Mouse (Mus musculus): ENCODE measurements at regions not wholly inside any gene's neighbourhood (a gene's known extent, or its start where the extent isn't known, plus 50 kb on each side); places are given as distances from the start of the nearest gene placed in this dataset.

DNA sequence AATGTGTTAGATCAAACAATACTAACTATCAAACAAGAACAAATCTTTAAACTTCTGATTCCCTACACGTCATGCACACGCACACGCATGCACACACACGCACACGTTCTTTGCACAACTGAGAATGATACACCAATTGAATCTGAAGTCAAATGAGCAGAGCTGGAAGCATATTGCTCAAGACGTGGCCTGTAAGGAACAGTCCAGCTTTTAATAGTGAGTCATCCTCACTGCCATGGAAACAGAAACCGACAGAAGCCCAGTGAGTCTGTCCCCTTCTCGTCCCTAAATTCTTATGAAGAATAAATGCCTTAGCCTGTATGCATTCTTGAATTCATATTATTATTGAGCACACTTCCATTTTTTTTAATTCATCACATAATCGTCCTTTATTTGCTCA, 75.7 kb upstream of the Magi3 start:
- peak; percentile 32 to 74 for DNase-seq (ENCODE audit: inconsistent age in 2 of 2, low spot score in 1 of 2)

DNA sequence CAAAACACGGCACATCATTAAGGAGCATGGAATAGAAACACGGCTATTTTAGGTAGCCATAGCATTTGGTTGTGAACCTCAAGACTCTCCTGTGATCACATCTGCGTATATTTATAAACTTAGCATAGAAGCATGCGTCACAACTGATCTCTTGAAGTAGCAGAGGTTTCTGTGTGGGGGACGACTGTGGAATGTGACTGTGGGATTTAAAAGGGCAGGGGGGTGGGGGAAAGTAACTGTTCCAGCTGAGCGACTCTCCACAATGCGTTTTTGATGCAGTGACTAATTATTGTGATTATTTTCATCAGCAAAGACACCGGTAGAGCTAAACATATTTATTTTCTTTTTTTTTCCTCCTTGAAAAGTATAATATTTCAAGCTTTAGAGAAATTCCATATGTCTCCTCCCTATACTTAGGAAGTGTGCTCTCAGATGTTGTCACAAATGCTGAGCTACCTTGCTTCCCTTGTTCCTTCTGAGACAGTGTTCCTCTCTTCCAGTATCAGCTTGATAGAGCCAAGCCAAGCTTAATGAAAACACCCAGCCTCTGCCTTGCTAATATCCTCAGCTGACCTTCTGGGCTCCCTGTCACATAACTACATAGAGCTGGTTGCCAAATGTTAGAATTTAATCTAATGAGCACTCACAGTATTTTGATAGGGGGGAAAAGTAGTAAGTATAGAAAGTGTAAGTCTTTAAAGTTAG, 75.0 kb upstream of the Magi3 start:
- DNase-seq (ENCODE audit: inconsistent age in 2 of 2, low spot score in 1 of 2): peak in 1 of 2 experiments; percentile 40

GRCm38 (mm10) chr3:104293869-104294268, 73.7 kb upstream of the Magi3 start:
- no peak for DNase-seq (ENCODE audit: inconsistent age in 2 of 2, low spot score in 1 of 2)

DNA sequence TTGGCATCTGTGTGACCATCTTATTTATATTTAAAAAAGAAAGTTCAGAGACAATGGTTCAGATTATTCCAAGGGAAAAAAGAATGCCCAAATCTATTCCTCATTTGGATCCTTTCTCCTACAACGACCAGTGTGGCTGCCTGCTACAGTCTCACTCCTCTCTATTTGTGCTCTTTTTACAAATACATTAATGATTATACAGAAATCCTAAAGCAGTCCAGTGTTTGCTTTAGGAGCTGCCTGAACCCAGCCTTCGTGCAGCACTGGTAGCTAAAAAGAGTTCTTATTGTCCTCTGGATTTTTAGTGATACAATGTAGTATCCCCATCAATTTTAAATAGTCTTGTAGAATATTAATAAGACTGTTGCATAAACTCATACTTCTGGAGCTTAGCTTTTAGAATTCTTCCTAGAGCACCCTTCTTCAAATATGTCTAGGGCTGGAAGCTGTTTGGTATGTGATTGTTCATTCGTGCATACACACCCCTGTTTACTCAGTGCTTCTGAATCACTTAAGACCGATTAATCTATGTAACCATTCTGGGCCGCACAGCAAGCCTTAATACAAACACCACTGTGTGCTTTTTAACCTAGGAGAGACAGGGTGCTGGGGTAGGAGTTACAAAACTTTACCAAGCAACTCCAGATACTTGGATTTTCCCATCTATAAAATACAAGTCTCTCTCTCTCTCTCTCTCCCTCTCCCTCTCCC, 69.0 kb upstream of the Magi3 start:
- no peak for DNase-seq (ENCODE audit: inconsistent age in 2 of 2, low spot score in 1 of 2)

DNA sequence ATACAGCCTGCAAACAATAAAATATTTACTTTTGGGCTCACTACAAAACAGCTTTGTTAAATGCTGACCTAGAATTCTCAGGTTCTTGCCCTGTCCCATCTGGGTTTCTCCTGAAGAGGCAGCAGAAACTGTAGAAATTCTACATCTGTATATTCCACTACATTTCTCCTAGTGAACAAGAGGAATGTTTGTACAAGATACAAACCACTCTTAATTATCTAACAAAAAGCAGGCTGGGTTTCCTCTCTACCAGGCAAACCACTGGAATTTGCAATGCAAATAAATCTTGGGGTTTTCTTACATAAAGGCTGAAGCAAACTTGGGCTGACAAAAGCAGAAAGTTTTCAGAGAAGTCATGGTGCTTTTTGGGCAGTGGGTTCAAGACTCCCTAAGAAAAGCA, 67.7 kb upstream of the Magi3 start:
- no peak for DNase-seq (ENCODE audit: inconsistent age in 2 of 2, low spot score in 1 of 2)

- DNase-seq (ENCODE audit: inconsistent age in 2 of 2, low spot score in 1 of 2): no peak
These were observed 64.8 kb upstream of the Magi3 start for GRCm38 (mm10) chr3:104284961-104285360.

- DNase-seq (ENCODE audit: inconsistent age in 2 of 2, low spot score in 1 of 2): no peak
These were observed 63.7 kb upstream of the Magi3 start for GRCm38 (mm10) chr3:104283855-104284254.

GRCm38 (mm10) chr3:104279505-104279904, 59.3 kb upstream of the Magi3 start:
- peak in 1 of 2 experiments; percentile 54 for DNase-seq (ENCODE audit: inconsistent age in 2 of 2, low spot score in 1 of 2)

DNA sequence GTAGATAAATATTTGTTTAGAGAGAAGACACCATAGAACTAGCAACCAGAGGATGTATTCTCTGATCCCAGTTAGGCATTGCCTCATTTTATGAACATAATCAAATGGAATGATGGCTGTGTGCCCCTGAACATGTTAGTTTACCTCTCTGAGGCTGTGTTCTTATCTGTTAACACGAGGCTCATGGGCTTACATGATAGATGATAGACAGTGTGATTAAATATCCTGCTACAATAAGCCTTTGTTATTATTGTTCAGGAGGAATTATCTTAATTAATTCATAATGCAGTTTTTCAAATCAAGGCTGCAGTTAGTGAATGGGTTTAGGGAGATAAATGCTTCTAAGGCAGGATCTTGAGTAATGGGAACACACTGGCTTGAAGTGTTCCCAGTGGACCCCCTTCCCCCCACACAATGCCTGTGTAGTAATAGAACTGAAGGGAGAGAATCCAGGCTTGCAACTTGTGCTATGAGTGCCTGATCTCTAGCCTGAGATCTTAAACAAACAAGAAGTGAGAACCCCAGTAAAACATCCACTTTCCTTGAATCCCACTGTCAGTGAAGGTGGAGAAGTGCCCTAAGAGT, 54.6 kb upstream of the Magi3 start:
- DNase-seq (ENCODE audit: inconsistent age in 2 of 2, low spot score in 1 of 2): no peak

DNA sequence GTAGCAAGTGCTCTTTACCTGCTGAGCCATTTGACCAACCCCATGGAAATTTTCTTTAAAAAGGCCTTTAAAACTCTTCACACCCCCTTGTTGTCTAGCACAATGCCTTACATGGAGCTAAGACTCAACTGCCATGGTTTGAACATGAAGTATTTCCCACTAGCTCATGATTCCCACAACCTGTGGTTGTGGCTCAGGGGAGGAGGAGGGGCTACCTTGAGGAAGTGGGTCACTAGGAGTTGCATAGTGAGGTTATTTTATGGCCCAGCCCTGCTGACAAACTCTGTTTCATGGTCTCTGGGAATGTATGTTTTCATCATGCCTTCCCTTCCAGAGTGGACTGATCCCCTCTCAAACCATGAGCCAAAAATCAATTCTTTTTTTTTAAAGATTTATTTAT, 53.9 kb upstream of the Magi3 start:
- no peak for DNase-seq (ENCODE audit: inconsistent age in 2 of 2, low spot score in 1 of 2)

Data from adrenal gland, adult (tissue).